Comparison of ENCODE assay signal across 15 mouse cellular contexts in genomic region chr14:21806631-21807160, GRCm38 (mm10). TPM values are rescaled to one million over a fixed set of nuclear protein-coding genes. Genes with fewer than 3 reads are reported as not detected.
DNase-seq lines count a peak whose midpoint lies in the region; ATAC-seq and TF ChIP-seq lines count a peak whose summit lies in the region.
"Had no signal": no experiment of that assay in that cellular context is flagged by ENCODE, and none has a peak within 500 bp of the region (broad histone marks: within the 10 kb centered on the region; RNA-seq: fewer than 3 reads in every experiment).

No protein-coding gene starts in this region.

- TF ChIP-seq CTCF in lung, adult 2 months (IDR thresholded peaks at IDR 0.05; ENCODE audit: insufficient read depth, low read length) = no peak

- H3K4me2 ChIP-seq in intestine, embryonic 14.5 days (ENCODE audit: low read length) = no peak overlapping the region
- no peak overlapping the region for H3K4me2 ChIP-seq in liver, embryonic 15.5 days
- H3K4me2 ChIP-seq: forebrain, embryonic 13.5 days; lung, embryonic 14.5 days; midbrain, embryonic 11.5 days had no signal

- no peak overlapping the region for H3K9ac ChIP-seq in intestine, embryonic 14.5 days (ENCODE audit: low read length)
- H3K9ac ChIP-seq in liver, embryonic 15.5 days = no peak overlapping the region
- H3K9ac ChIP-seq: forebrain, embryonic 13.5 days; lung, embryonic 14.5 days had no signal

- H3K9me3 ChIP-seq in intestine, embryonic 14.5 days (ENCODE audit: control insufficient read depth, low read length) = no peaks in the 10 kb centered on the region
- H3K9me3 ChIP-seq in liver, embryonic 15.5 days (replicated peaks) = no peaks in the 10 kb centered on the region
- no peaks in the 10 kb centered on the region for H3K9me3 ChIP-seq in limb, embryonic 10.5 days (replicated peaks)
- H3K9me3 ChIP-seq: forebrain, embryonic 13.5 days had no signal

- H3K4me1 ChIP-seq in lung, adult 2 months (ENCODE audit: control insufficient read depth, insufficient read depth, low read length) = no peaks in the 10 kb centered on the region
- no peaks in the 10 kb centered on the region for H3K4me1 ChIP-seq in intestine, embryonic 14.5 days (replicated peaks; ENCODE audit: control insufficient read depth, insufficient read depth, low read length)
- H3K4me1 ChIP-seq in liver, embryonic 15.5 days (replicated peaks) = peaks cover 16% of the 10 kb centered on the region
- H3K4me1 ChIP-seq in limb, embryonic 10.5 days = no peaks in the 10 kb centered on the region
- H3K4me1 ChIP-seq: forebrain, embryonic 13.5 days had no signal

- no peaks in the 10 kb centered on the region for H3K36me3 ChIP-seq in intestine, embryonic 14.5 days (ENCODE audit: control insufficient read depth, insufficient read depth, low read length)
- no peaks in the 10 kb centered on the region for H3K36me3 ChIP-seq in liver, embryonic 15.5 days (replicated peaks)
- H3K36me3 ChIP-seq in limb, embryonic 10.5 days = peaks cover 4% of the 10 kb centered on the region

- H3K4me3 ChIP-seq in lung, adult 2 months (replicated peaks; ENCODE audit: extremely low read depth, low read depth, low read length) = no peak overlapping the region
- no peak overlapping the region for H3K4me3 ChIP-seq in intestine, embryonic 14.5 days (ENCODE audit: low read depth, low read length)
- no peak overlapping the region for H3K4me3 ChIP-seq in liver, embryonic 15.5 days (replicated peaks)
- no peak overlapping the region for H3K4me3 ChIP-seq in limb, embryonic 10.5 days
- H3K4me3 ChIP-seq: forebrain, embryonic 13.5 days had no signal

- peak; percentile 44 for DNase-seq in lung, postnatal 36 days
- DNase-seq in lung, adult 2 months = no peak
- DNase-seq in intestine, embryonic 14.5 days (ENCODE audit: low spot score) = no peak
- no peak for DNase-seq in layer of hippocampus, postnatal 36 days
- DNase-seq in limb, embryonic 10.5 days (ENCODE audit: low spot score) = no peak
- no peak for DNase-seq in thymus, postnatal 10 days (ENCODE audit: low spot score in 2 of 2)
- DNase-seq: cerebellum, adult 2 months; heart, postnatal 4 days; kidney, adult 2 months; lung, embryonic 14.5 days had no signal

- H3K27me3 ChIP-seq in intestine, embryonic 14.5 days (replicated peaks; ENCODE audit: control insufficient read depth, insufficient read depth, low read length) = no peaks in the 10 kb centered on the region
- no peaks in the 10 kb centered on the region for H3K27me3 ChIP-seq in liver, embryonic 15.5 days
- H3K27me3 ChIP-seq in limb, embryonic 10.5 days (ENCODE audit: low read depth, poor library complexity, severe bottlenecking) = no peaks in the 10 kb centered on the region
- H3K27me3 ChIP-seq: forebrain, embryonic 13.5 days; Patski had no signal

- no peak for TF ChIP-seq POLR2A in lung, adult 2 months (IDR thresholded peaks at IDR 0.05; ENCODE audit: borderline replicate concordance, extremely low read depth, low read depth, low read length)

- no peak overlapping the region for H3K27ac ChIP-seq in intestine, embryonic 14.5 days (ENCODE audit: low read depth)
- H3K27ac ChIP-seq in liver, embryonic 15.5 days (replicated peaks) = peak overlapping the region; percentile 7; the same call in 1 of the 2 replicates
- no peak overlapping the region for H3K27ac ChIP-seq in limb, embryonic 10.5 days
- H3K27ac ChIP-seq: forebrain, embryonic 13.5 days had no signal

- 66% methylated on average over 3 of the region's 3 CpGs for WGBS in lung, adult 2 months
- WGBS in intestine, embryonic 14.5 days = 67% methylated on average over 3 of the region's 3 CpGs
- WGBS in liver, embryonic 15.5 days (ENCODE audit: insufficient replicate concordance) = 22% methylated on average over 3 of the region's 3 CpGs
- 88% methylated on average over 3 of the region's 3 CpGs for WGBS in limb, embryonic 10.5 days

- ATAC-seq in intestine, embryonic 14.5 days (replicated peaks; ENCODE audit: low FRiP score, low TSS enrichment, low read depth) = peak; percentile 82
- peak; percentile 65 for ATAC-seq in liver, embryonic 15.5 days (ENCODE audit: insufficient read depth)
- ATAC-seq: CD4-positive, CD25-positive, alpha-beta regulatory T cell, adult 4 months; forebrain, embryonic 13.5 days; Patski had no signal

RNA-seq across cellular contexts. Expression of gene Vdac2, which starts 18.3 kb away (rescaled TPM):
- 95.7 and 96.6 TPM in 2 replicates for polyA plus RNA-seq in lung, adult 2 months (2012; rRNA removed)
- polyA plus RNA-seq in intestine, embryonic 14.5 days (2014; fragmentation: Nextera tagmentation; extraction: Ambion mirVana) = 334 and 336 TPM in 2 replicates
- 110 and 121 TPM in 2 replicates for polyA plus RNA-seq in liver, embryonic 15.5 days (2015; fragmentation: Nextera tagmentation; extraction: Ambion mirVana)
- 100 to 1,000 TPM; 226 to 241 TPM for total RNA-seq in layer of hippocampus, postnatal 36 days (2021)
- 301 and 316 TPM in 2 replicates for polyA plus RNA-seq in limb, embryonic 10.5 days (2016; fragmentation: Nextera tagmentation; extraction: Ambion mirVana)

RNA-seq across cellular contexts. Expression of gene Comtd1, which starts 42.1 kb away (rescaled TPM):
- polyA plus RNA-seq in lung, adult 2 months (2012; rRNA removed) = 12.7 and 13.9 TPM in 2 replicates
- polyA plus RNA-seq in intestine, embryonic 14.5 days (2014; fragmentation: Nextera tagmentation; extraction: Ambion mirVana) = 47.4 and 47.6 TPM in 2 replicates
- polyA plus RNA-seq in liver, embryonic 15.5 days (2015; fragmentation: Nextera tagmentation; extraction: Ambion mirVana) = 19.5 and 20.1 TPM in 2 replicates
- 10 to 100 TPM; 25.5 to 29.8 TPM for total RNA-seq in layer of hippocampus, postnatal 36 days (2021)
- 20.9 and 29.8 TPM in 2 replicates for polyA plus RNA-seq in limb, embryonic 10.5 days (2016; fragmentation: Nextera tagmentation; extraction: Ambion mirVana)

RNA-seq across cellular contexts. Expression of gene Dusp13, which starts 55.7 kb away (rescaled TPM):
- 0.52 and 6.7 TPM in 2 replicates for polyA plus RNA-seq in lung, adult 2 months (2012; rRNA removed)
- not detected in 2 replicates for polyA plus RNA-seq in intestine, embryonic 14.5 days (2014; fragmentation: Nextera tagmentation; extraction: Ambion mirVana)
- 0.16 and 0.18 TPM in 2 replicates for polyA plus RNA-seq in liver, embryonic 15.5 days (2015; fragmentation: Nextera tagmentation; extraction: Ambion mirVana)
- total RNA-seq in layer of hippocampus, postnatal 36 days (2021) = under 1 TPM; 0.51 to 0.85 TPM
- not detected in 2 replicates for polyA plus RNA-seq in limb, embryonic 10.5 days (2016; fragmentation: Nextera tagmentation; extraction: Ambion mirVana)
- total RNA-seq: heart, postnatal 4 days had no signal
- polyA plus RNA-seq: CD4-positive, CD25-positive, alpha-beta regulatory T cell, adult 4 months; forebrain, embryonic 13.5 days; lung, embryonic 14.5 days; midbrain, embryonic 11.5 days had no signal

RNA-seq across cellular contexts. Expression of gene Samd8, which starts 56.4 kb away (rescaled TPM):
- polyA plus RNA-seq in lung, adult 2 months (2012; rRNA removed) = 12.1 and 13.3 TPM in 2 replicates
- polyA plus RNA-seq in intestine, embryonic 14.5 days (2014; fragmentation: Nextera tagmentation; extraction: Ambion mirVana) = 9.1 and 10.6 TPM in 2 replicates
- 2.8 and 3.3 TPM in 2 replicates for polyA plus RNA-seq in liver, embryonic 15.5 days (2015; fragmentation: Nextera tagmentation; extraction: Ambion mirVana)
- total RNA-seq in layer of hippocampus, postnatal 36 days (2021) = 10 to 100 TPM; 84.9 to 87.7 TPM
- polyA plus RNA-seq in limb, embryonic 10.5 days (2016; fragmentation: Nextera tagmentation; extraction: Ambion mirVana) = 9.3 and 11.7 TPM in 2 replicates
